Mouse (Mus musculus) small intestine, adult 2 months (tissue): ENCODE measurements around the gene Artn.

ENCODE experiments used
- CTCF ChIP-seq: fragments of 200-500 bp; IDR thresholded peaks from 2 replicates; pipeline ENCODE4 v1.5.1; 2012; ENCODE audit warnings: low read depth, mild to moderate bottlenecking, control low read depth, inconsistent platforms, low read length, moderate library complexity, mixed read lengths; ENCODE audit not compliant: insufficient replicate concordance, insufficient read length; ENCODE audit errors: extremely low read depth
- POLR2A ChIP-seq: fragments of 200-500 bp; IDR thresholded peaks from 2 replicates; pipeline ENCODE4 v1.6.1; 2012; ENCODE audit warnings: low read depth, mild to moderate bottlenecking, control low read depth, inconsistent platforms, low read length, moderate library complexity

- TF ChIP-seq POLR2A (no peak), CTCF (no peak)
Measured at GRCm38 (mm10) chr4:117975820-117976219, 46.3 kb upstream of the Artn start.
